Mouse (Mus musculus) hindbrain, embryonic 13.5 days (tissue): ENCODE results near the gene Kif13a. TPM values are rescaled to one million over a fixed set of nuclear protein-coding genes. Genes with fewer than 3 reads are reported as not detected.

Source experiments
- ATAC-seq: fragments of 200-750 bp; cut with Nextera tagmentation; 2 replicates; pipeline ENCODE4 v1.8.0; 2017; ENCODE audit warnings: moderate TSS enrichment; ENCODE audit not compliant: low FRiP score
- H3K27ac ChIP-seq: fragments of 300-500 bp; sonication (generic); 2 replicates; pipeline ENCODE4 v1.5.1; 2015; ENCODE audit warnings: inconsistent platforms, mild to moderate bottlenecking, moderate library complexity
- H3K27me3 ChIP-seq: fragments of 300-500 bp; sonication (generic); 2 replicates; pipeline ENCODE4 v1.6.1; 2015; ENCODE audit warnings: mild to moderate bottlenecking, inconsistent platforms
- H3K36me3 ChIP-seq: fragments of 300-500 bp; sonication (generic); 2 replicates; pipeline ENCODE4 v1.6.1; 2015; ENCODE audit warnings: mild to moderate bottlenecking, inconsistent platforms
- H3K4me1 ChIP-seq: fragments of 300-500 bp; sonication (generic); replicated peaks from 2 replicates; pipeline ENCODE4 v1.6.1; 2015; ENCODE audit warnings: inconsistent platforms
- H3K4me2 ChIP-seq: fragments of 300-500 bp; sonication (generic); 2 replicates; pipeline ENCODE4 v1.6.1; 2015; ENCODE audit warnings: inconsistent platforms, mild to moderate bottlenecking, moderate library complexity
- H3K4me3 ChIP-seq: fragments of 300-500 bp; sonication (generic); 2 replicates; pipeline ENCODE4 v1.5.1; 2015; ENCODE audit warnings: mild to moderate bottlenecking, inconsistent platforms
- H3K9ac ChIP-seq: fragments of 300-500 bp; sonication (generic); 2 replicates; pipeline ENCODE4 v1.6.1; 2015; ENCODE audit warnings: mild to moderate bottlenecking, inconsistent platforms
- H3K9me3 ChIP-seq: fragments of 300-500 bp; sonication (generic); 2 replicates; pipeline ENCODE4 v1.6.1; 2016; ENCODE audit warnings: inconsistent platforms
- WGBS: fragments of 180-500 bp; shearing (Covaris S2); methylation state at CpG from one replicate; pipeline ENCODE4 v1.1.7; 2015; 5-methylcytosine and 5-hydroxymethylcytosine counted together
- polyA plus RNA-seq: library from polyadenylated mRNA; unstranded; fragments of >200 nt; fragmentation: Nextera tagmentation; extraction: Ambion mirVana; gene quantifications from 2 replicates; pipeline ENCODE4 v1.2.1, GENCODE M21; 2015

The Kif13a gene
- polyA plus RNA-seq, 1 experiment from 2014 or later = 11.6 TPM

- Histone ChIP-seq H3K4me3 (no peak overlapping the region), H3K27me3 (no peaks in the 10 kb centered on the region), H3K27ac (no peak overlapping the region), H3K9me3 (no peaks in the 10 kb centered on the region), H3K4me1 (peaks cover 19% of the 10 kb centered on the region), H3K9ac (no peak overlapping the region), H3K4me2 (no peak overlapping the region), H3K36me3 (no peaks in the 10 kb centered on the region)
- no peak for ATAC-seq
- WGBS = 81% methylated on average over 3 of the region's 3 CpGs
Observed at GRCm38 (mm10) chr13:46843646-46844045, 86.0 kb downstream of the Kif13a start.

GRCm38 (mm10) chr13:46842185-46842584 lies 87.5 kb downstream of the Kif13a start:
- no peak overlapping the region for H3K4me3 ChIP-seq
- H3K9ac ChIP-seq = no peak overlapping the region
- H3K9me3 ChIP-seq = no peaks in the 10 kb centered on the region
- no peak overlapping the region for H3K4me2 ChIP-seq
- WGBS = 72% methylated on average over 8 of the region's 8 CpGs
- ATAC-seq = no peak
- H3K27ac ChIP-seq = no peak overlapping the region
- peaks cover 19% of the 10 kb centered on the region for H3K4me1 ChIP-seq
- H3K36me3 ChIP-seq = no peaks in the 10 kb centered on the region
- H3K27me3 ChIP-seq = no peaks in the 10 kb centered on the region

- no peaks in the 10 kb centered on the region for H3K27me3 ChIP-seq
- H3K4me3 ChIP-seq = no peak overlapping the region
- no peaks in the 10 kb centered on the region for H3K9me3 ChIP-seq
- H3K4me1 ChIP-seq = peaks cover 19% of the 10 kb centered on the region
- H3K27ac ChIP-seq = no peak overlapping the region
- 91% methylated on average over 3 of the region's 3 CpGs for WGBS
- no peak overlapping the region for H3K9ac ChIP-seq
- no peak overlapping the region for H3K4me2 ChIP-seq
- no peak for ATAC-seq
- H3K36me3 ChIP-seq = no peaks in the 10 kb centered on the region
Observed at GRCm38 (mm10) chr13:46841668-46842067, 88.0 kb downstream of the Kif13a start.

- peaks cover 19% of the 10 kb centered on the region for H3K4me1 ChIP-seq
- H3K4me2 ChIP-seq = no peak overlapping the region
- peak overlapping the region; percentile 72 for H3K27ac ChIP-seq
- no peak overlapping the region for H3K9ac ChIP-seq
- H3K9me3 ChIP-seq = no peaks in the 10 kb centered on the region
- H3K4me3 ChIP-seq = no peak overlapping the region
- H3K27me3 ChIP-seq = no peaks in the 10 kb centered on the region
- ATAC-seq = no peak
- no peaks in the 10 kb centered on the region for H3K36me3 ChIP-seq
- 84% methylated on average over 13 of the region's 13 CpGs for WGBS
Observed at GRCm38 (mm10) chr13:46840676-46841075, 89.0 kb downstream of the Kif13a start.

- ATAC-seq = no peak
- Histone ChIP-seq H3K27me3 (no peaks in the 10 kb centered on the region), H3K9ac (no peak overlapping the region), H3K4me2 (no peak overlapping the region), H3K27ac (no peak overlapping the region), H3K36me3 (no peaks in the 10 kb centered on the region), H3K4me1 (peaks cover 13% of the 10 kb centered on the region), H3K9me3 (no peaks in the 10 kb centered on the region), H3K4me3 (no peak overlapping the region)
- WGBS = 90% methylated on average over 3 of the region's 3 CpGs
Observed at GRCm38 (mm10) chr13:46839236-46839635, 90.4 kb downstream of the Kif13a start.

- H3K27me3 ChIP-seq = no peaks in the 10 kb centered on the region
- no peak overlapping the region for H3K9ac ChIP-seq
- H3K27ac ChIP-seq = no peak overlapping the region
- ATAC-seq = no peak
- no peaks in the 10 kb centered on the region for H3K9me3 ChIP-seq
- peaks cover 13% of the 10 kb centered on the region for H3K4me1 ChIP-seq
- H3K4me3 ChIP-seq = no peak overlapping the region
- WGBS = 72% methylated on average over 2 of the region's 2 CpGs
- H3K36me3 ChIP-seq = no peaks in the 10 kb centered on the region
- no peak overlapping the region for H3K4me2 ChIP-seq
Observed at GRCm38 (mm10) chr13:46838551-46838950, 91.1 kb downstream of the Kif13a start.

- WGBS = 97% methylated on average over 11 of the region's 11 CpGs
- Histone ChIP-seq H3K4me2 (no peak overlapping the region), H3K9me3 (peaks cover 12% of the 10 kb centered on the region; the same call in 1 of the 2 replicates), H3K36me3 (peaks cover 16% of the 10 kb centered on the region), H3K4me1 (peaks cover 9% of the 10 kb centered on the region), H3K27ac (no peak overlapping the region), H3K27me3 (no peaks in the 10 kb centered on the region), H3K9ac (no peak overlapping the region), H3K4me3 (no peak overlapping the region)
- ATAC-seq = no peak
Observed at GRCm38 (mm10) chr13:46835351-46835750, 94.3 kb downstream of the Kif13a start.

- H3K36me3 ChIP-seq = peaks cover 22% of the 10 kb centered on the region
- H3K4me1 ChIP-seq = peaks cover 3% of the 10 kb centered on the region
- no peak overlapping the region for H3K4me3 ChIP-seq
- H3K9ac ChIP-seq = no peak overlapping the region
- no peak overlapping the region for H3K27ac ChIP-seq
- H3K27me3 ChIP-seq = no peaks in the 10 kb centered on the region
- peaks cover 12% of the 10 kb centered on the region; the same call in 1 of the 2 replicates for H3K9me3 ChIP-seq
- H3K4me2 ChIP-seq = no peak overlapping the region
- WGBS = 93% methylated on average over 10 of the region's 10 CpGs
- no peak for ATAC-seq
Observed at GRCm38 (mm10) chr13:46834805-46835204, 94.9 kb downstream of the Kif13a start.

GRCm38 (mm10) chr13:46833586-46833985 lies 96.1 kb downstream of the Kif13a start:
- ATAC-seq = no peak
- WGBS = 88% methylated on average over 5 of the region's 5 CpGs
- no peak overlapping the region for H3K4me2 ChIP-seq
- no peak overlapping the region for H3K4me3 ChIP-seq
- no peak overlapping the region for H3K9ac ChIP-seq
- H3K27me3 ChIP-seq = no peaks in the 10 kb centered on the region
- H3K4me1 ChIP-seq = no peaks in the 10 kb centered on the region
- no peak overlapping the region for H3K27ac ChIP-seq
- H3K9me3 ChIP-seq = peaks cover 12% of the 10 kb centered on the region; the same call in 1 of the 2 replicates
- H3K36me3 ChIP-seq = peaks cover 30% of the 10 kb centered on the region

- no peak overlapping the region for H3K4me3 ChIP-seq
- H3K9me3 ChIP-seq = peaks cover 12% of the 10 kb centered on the region; the same call in 1 of the 2 replicates
- H3K36me3 ChIP-seq = peaks cover 35% of the 10 kb centered on the region
- no peak overlapping the region for H3K27ac ChIP-seq
- H3K4me1 ChIP-seq = no peaks in the 10 kb centered on the region
- ATAC-seq = no peak
- WGBS = 75% methylated on average over 3 of the region's 3 CpGs
- no peaks in the 10 kb centered on the region for H3K27me3 ChIP-seq
- no peak overlapping the region for H3K4me2 ChIP-seq
- no peak overlapping the region for H3K9ac ChIP-seq
Observed at GRCm38 (mm10) chr13:46832956-46833355, 96.7 kb downstream of the Kif13a start.

- no peak overlapping the region for H3K9ac ChIP-seq
- no peak overlapping the region for H3K4me2 ChIP-seq
- H3K36me3 ChIP-seq = peaks cover 47% of the 10 kb centered on the region
- ATAC-seq = no peak
- H3K9me3 ChIP-seq = no peaks in the 10 kb centered on the region
- H3K27me3 ChIP-seq = no peaks in the 10 kb centered on the region
- no peak overlapping the region for H3K4me3 ChIP-seq
- no peak overlapping the region for H3K27ac ChIP-seq
- H3K4me1 ChIP-seq = peaks cover 16% of the 10 kb centered on the region
- WGBS = 96% methylated on average over 4 of the region's 4 CpGs
Observed at GRCm38 (mm10) chr13:46823271-46823670, 106.4 kb downstream of the Kif13a start.

- 78% methylated on average over 8 of the region's 8 CpGs for WGBS
- Histone ChIP-seq H3K27me3 (no peaks in the 10 kb centered on the region), H3K9me3 (no peaks in the 10 kb centered on the region), H3K27ac (no peak overlapping the region), H3K4me2 (no peak overlapping the region), H3K36me3 (peaks cover 42% of the 10 kb centered on the region), H3K4me3 (no peak overlapping the region), H3K9ac (no peak overlapping the region), H3K4me1 (peaks cover 16% of the 10 kb centered on the region)
- ATAC-seq = no peak
Observed at GRCm38 (mm10) chr13:46822200-46822599, 107.5 kb downstream of the Kif13a start.

- Histone ChIP-seq H3K4me1 (peaks cover 16% of the 10 kb centered on the region), H3K4me3 (no peak overlapping the region; the same call in 1 of the 2 replicates), H3K27ac (peak overlapping the region; percentile 67), H3K36me3 (peaks cover 28% of the 10 kb centered on the region), H3K9ac (peak overlapping the region; percentile 30; the same call in 1 of the 2 replicates), H3K27me3 (no peaks in the 10 kb centered on the region), H3K4me2 (peak overlapping the region; percentile 42), H3K9me3 (no peaks in the 10 kb centered on the region)
- peak; percentile 69 for ATAC-seq
- 57% methylated on average over 13 of the region's 13 CpGs for WGBS
Observed at GRCm38 (mm10) chr13:46819729-46820223, 109.9 kb downstream of the Kif13a start.
